Mouse (Mus musculus): Measurements from ENCODE around the gene Rhoj. TPM values are rescaled to one million over a fixed set of nuclear protein-coding genes. Genes with fewer than 3 reads are reported as not detected.
A peak's percentile ranks its signal among the peaks of the same experiment; 100 is the strongest.

The Rhoj gene
- total and polyA plus RNA-seq, 2 experiments from 2014 or later = 13.3 to 17.5 TPM

DNA sequence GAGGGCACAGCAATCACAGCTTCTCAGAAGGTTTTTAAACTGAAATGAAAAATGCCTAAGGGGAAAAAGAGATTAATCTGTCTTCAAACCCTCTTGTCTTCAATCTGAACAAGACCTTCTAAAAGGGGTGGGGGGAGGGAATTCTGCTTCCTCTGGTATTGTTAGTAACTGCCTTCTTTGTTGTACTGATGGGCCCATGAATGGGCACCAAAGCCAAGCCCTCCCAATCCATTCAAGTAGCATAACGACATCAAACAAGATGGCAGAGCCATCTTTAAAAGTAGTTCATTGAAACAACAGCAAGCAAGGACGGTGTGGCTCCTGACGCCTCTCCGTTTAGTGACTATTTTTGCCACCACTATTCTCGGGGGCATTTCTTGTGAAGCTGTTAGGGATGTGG lies 42.6 kb downstream of the Rhoj start:
- H3K4me1 ChIP-seq (ENCODE audit: insufficient read depth, low read length) = no peaks in the 10 kb centered on the region
- no peak for DNase-seq (ENCODE audit: low spot score)
- no peak overlapping the region for H3K4me2 ChIP-seq (ENCODE audit: low read depth, low read length, poor library complexity, severe bottlenecking)
- no peaks in the 10 kb centered on the region for H3K9me3 ChIP-seq (ENCODE audit: low read length)
- TF ChIP-seq CTCF (IDR thresholded peaks at IDR 0.05) = no peak
- no peak overlapping the region for H3K9ac ChIP-seq (replicated peaks; ENCODE audit: low read length, poor library complexity, severe bottlenecking)
- no peak for ATAC-seq (ENCODE audit: low FRiP score)
- no peaks in the 10 kb centered on the region for H3K27me3 ChIP-seq (ENCODE audit: insufficient read depth, low read length)
- H3K4me3 ChIP-seq (ENCODE audit: low read depth, low read length) = no peak overlapping the region
- no peak overlapping the region for H3K27ac ChIP-seq (ENCODE audit: low read depth, low read length)
- WGBS = 76% methylated on average over 5 of the region's 5 CpGs
- H3K36me3 ChIP-seq (ENCODE audit: insufficient read depth, low read length) = no peaks in the 10 kb centered on the region

DNA sequence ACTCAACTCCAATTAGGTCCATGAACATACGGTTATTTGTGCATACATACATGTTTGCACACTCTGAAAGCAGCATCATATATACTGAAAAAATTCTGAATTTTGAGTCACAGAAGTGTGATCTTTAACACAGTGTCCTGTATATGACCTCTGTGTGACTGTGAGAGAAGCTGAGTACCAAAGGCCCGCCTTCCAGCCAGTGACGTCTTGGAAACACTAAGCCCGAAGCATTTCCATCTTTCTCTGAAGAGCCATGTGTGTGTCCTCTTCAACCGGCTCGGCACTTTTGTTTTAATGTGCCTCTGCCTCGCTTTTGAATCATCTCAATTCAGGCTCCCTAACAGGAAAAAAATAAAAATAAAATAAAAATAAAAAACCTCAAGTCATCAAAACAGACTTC lies 43.7 kb downstream of the Rhoj start:
- TF ChIP-seq CTCF (IDR thresholded peaks at IDR 0.05) = no peak
- Histone ChIP-seq H3K4me1 (ENCODE audit: insufficient read depth, low read length) (no peaks in the 10 kb centered on the region), H3K4me2 (ENCODE audit: low read depth, low read length, poor library complexity, severe bottlenecking) (no peak overlapping the region), H3K36me3 (ENCODE audit: insufficient read depth, low read length) (no peaks in the 10 kb centered on the region), H3K27ac (ENCODE audit: low read depth, low read length) (no peak overlapping the region), H3K4me3 (ENCODE audit: low read depth, low read length) (no peak overlapping the region), H3K9me3 (ENCODE audit: low read length) (no peaks in the 10 kb centered on the region), H3K9ac (replicated peaks; ENCODE audit: low read length, poor library complexity, severe bottlenecking) (no peak overlapping the region), H3K27me3 (ENCODE audit: insufficient read depth, low read length) (no peaks in the 10 kb centered on the region)
- ATAC-seq (ENCODE audit: low FRiP score) (no peak), DNase-seq (ENCODE audit: low spot score) (no peak)
- WGBS = 65% methylated on average over 7 of the region's 7 CpGs

DNA sequence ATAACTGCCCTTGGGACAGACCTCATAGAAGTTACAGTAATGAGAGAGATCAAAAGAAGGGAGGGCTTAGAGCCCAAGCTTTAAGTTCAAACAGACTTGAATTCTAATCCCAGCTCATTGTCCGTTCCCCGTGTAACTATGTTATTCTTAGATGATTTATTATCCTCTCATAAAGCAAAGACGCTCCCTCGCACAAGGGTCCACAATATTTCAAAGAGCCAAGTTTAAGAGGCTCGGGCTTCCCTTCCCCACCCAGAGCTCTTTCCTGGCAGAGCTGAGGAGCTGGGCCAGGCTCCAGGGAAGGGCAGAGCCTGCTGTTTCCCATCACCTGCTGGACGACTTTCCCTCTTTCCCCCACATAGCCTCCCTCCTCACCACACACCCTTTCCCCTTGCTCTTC lies 44.3 kb downstream of the Rhoj start:
- no peak overlapping the region for H3K27ac ChIP-seq (ENCODE audit: low read depth, low read length)
- H3K9me3 ChIP-seq (ENCODE audit: low read length) = no peaks in the 10 kb centered on the region
- no peaks in the 10 kb centered on the region for H3K4me1 ChIP-seq (ENCODE audit: insufficient read depth, low read length)
- peak; percentile 30 for DNase-seq (ENCODE audit: low spot score)
- H3K36me3 ChIP-seq (ENCODE audit: insufficient read depth, low read length) = no peaks in the 10 kb centered on the region
- no peak for TF ChIP-seq CTCF (IDR thresholded peaks at IDR 0.05)
- no peak overlapping the region for H3K9ac ChIP-seq (replicated peaks; ENCODE audit: low read length, poor library complexity, severe bottlenecking)
- no peak overlapping the region for H3K4me2 ChIP-seq (ENCODE audit: low read depth, low read length, poor library complexity, severe bottlenecking)
- H3K4me3 ChIP-seq (ENCODE audit: low read depth, low read length) = no peak overlapping the region
- no peak for ATAC-seq (ENCODE audit: low FRiP score)
- H3K27me3 ChIP-seq (ENCODE audit: insufficient read depth, low read length) = no peaks in the 10 kb centered on the region
- WGBS = 29% methylated on average over 6 of the region's 6 CpGs

DNA sequence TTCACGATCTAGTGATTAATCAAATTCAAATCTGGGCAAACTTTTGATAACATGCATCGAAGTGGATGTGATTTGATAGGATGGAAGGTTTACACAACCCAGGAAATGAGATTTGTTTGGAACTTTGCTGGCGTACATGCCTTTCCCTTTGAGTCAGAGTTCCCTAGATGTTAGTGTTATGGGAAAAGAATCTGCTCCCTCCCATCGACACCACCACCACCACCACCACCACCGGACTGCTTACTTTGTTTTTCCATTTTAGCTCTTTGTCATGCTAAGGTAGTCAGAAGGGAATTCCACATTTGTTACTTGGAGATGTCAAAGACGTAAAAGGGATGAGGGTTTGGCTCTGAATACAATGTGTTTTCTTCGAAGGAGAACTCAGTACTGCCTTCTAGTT lies 46.2 kb downstream of the Rhoj start:
- 80% methylated on average over 7 of the region's 7 CpGs for WGBS
- Histone ChIP-seq H3K9ac (replicated peaks; ENCODE audit: low read length, poor library complexity, severe bottlenecking) (no peak overlapping the region), H3K27me3 (ENCODE audit: insufficient read depth, low read length) (no peaks in the 10 kb centered on the region), H3K9me3 (ENCODE audit: low read length) (no peaks in the 10 kb centered on the region), H3K4me3 (ENCODE audit: low read depth, low read length) (no peak overlapping the region), H3K36me3 (ENCODE audit: insufficient read depth, low read length) (no peaks in the 10 kb centered on the region), H3K27ac (ENCODE audit: low read depth, low read length) (no peak overlapping the region), H3K4me1 (ENCODE audit: insufficient read depth, low read length) (no peaks in the 10 kb centered on the region), H3K4me2 (ENCODE audit: low read depth, low read length, poor library complexity, severe bottlenecking) (no peak overlapping the region)
- DNase-seq (ENCODE audit: low spot score) = no peak
- ATAC-seq (ENCODE audit: low FRiP score) = no peak
- no peak for TF ChIP-seq CTCF (IDR thresholded peaks at IDR 0.05)

DNA sequence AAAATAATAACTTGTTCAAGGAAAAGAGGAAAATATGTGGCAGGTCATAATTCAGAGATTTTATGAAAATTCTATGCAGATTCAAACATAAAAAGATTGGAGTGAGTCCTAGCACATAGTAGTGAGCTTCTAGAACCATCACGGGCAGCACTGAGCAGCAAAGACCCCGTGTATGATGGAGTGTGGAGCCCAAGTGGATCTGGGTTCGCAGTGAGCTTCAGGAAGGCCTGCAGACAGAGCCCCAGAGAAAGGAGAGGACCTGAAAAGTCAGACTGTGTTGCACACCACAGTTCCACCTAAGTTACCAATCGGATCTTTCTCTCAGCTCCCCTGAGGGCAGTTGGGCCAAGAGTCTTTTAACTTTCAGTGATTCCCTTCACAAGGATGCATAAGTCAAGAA lies 49.7 kb downstream of the Rhoj start:
- H3K4me3 ChIP-seq (ENCODE audit: low read depth, low read length) = no peak overlapping the region
- no peaks in the 10 kb centered on the region for H3K4me1 ChIP-seq (ENCODE audit: insufficient read depth, low read length)
- no peak overlapping the region for H3K27ac ChIP-seq (ENCODE audit: low read depth, low read length)
- no peaks in the 10 kb centered on the region for H3K27me3 ChIP-seq (ENCODE audit: insufficient read depth, low read length)
- H3K9ac ChIP-seq (replicated peaks; ENCODE audit: low read length, poor library complexity, severe bottlenecking) = no peak overlapping the region
- no peaks in the 10 kb centered on the region for H3K9me3 ChIP-seq (ENCODE audit: low read length)
- no peaks in the 10 kb centered on the region for H3K36me3 ChIP-seq (ENCODE audit: insufficient read depth, low read length)
- no peak for TF ChIP-seq CTCF (IDR thresholded peaks at IDR 0.05)
- ATAC-seq (ENCODE audit: low FRiP score) = no peak
- no peak overlapping the region for H3K4me2 ChIP-seq (ENCODE audit: low read depth, low read length, poor library complexity, severe bottlenecking)
- 91% methylated on average over 4 of the region's 4 CpGs for WGBS
- no peak for DNase-seq (ENCODE audit: low spot score)

DNA sequence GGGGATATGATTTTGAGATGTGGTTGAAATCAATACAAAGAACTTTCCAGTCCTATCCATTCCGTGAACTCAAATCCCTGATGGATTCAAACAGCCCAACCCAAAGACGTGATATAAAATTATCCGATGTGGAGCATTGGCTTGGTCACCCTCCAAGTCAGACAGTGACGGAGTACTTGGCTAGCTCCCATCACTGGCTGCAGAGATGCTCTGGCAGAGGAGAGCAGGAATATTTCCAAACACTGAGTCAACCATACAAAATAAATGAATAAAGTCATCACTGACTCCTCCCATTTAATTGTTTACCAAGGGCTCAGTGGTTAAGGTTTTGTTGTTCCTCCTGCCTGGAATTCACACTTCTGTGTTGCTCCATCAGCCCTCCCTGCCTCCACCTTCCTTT lies 50.6 kb downstream of the Rhoj start:
- TF ChIP-seq CTCF (IDR thresholded peaks at IDR 0.05) = no peak
- WGBS = 78% methylated on average over 4 of the region's 4 CpGs
- peak; percentile 38 for DNase-seq (ENCODE audit: low spot score)

More for the DNA sequence above, 50.6 kb downstream of the Rhoj start:
- H3K27ac ChIP-seq (ENCODE audit: low read depth, low read length) = no peak overlapping the region
- H3K9ac ChIP-seq (replicated peaks; ENCODE audit: low read length, poor library complexity, severe bottlenecking) = no peak overlapping the region
- H3K9me3 ChIP-seq (ENCODE audit: low read length) = no peaks in the 10 kb centered on the region
- H3K4me1 ChIP-seq (ENCODE audit: insufficient read depth, low read length) = no peaks in the 10 kb centered on the region
- no peak overlapping the region for H3K4me3 ChIP-seq (ENCODE audit: low read depth, low read length)
- ATAC-seq (ENCODE audit: low FRiP score) = no peak
- H3K4me2 ChIP-seq (ENCODE audit: low read depth, low read length, poor library complexity, severe bottlenecking) = no peak overlapping the region
- no peaks in the 10 kb centered on the region for H3K27me3 ChIP-seq (ENCODE audit: insufficient read depth, low read length)
- H3K36me3 ChIP-seq (ENCODE audit: insufficient read depth, low read length) = no peaks in the 10 kb centered on the region

Measured in midbrain, postnatal 0 days (tissue).